Mouse (Mus musculus) left cerebral cortex, postnatal 25 days (tissue): ENCODE data around the gene Fam13a. TPM values are rescaled to one million over a fixed set of nuclear protein-coding genes. Genes with fewer than 3 reads are reported as not detected.

ENCODE experiments used
- DNase-seq, 2 experiments: peaks; one replicate each; pipeline ENCODE4 v3.0.0; 2022; ENCODE audit warnings: low spot score in 2 of 2, mixed read lengths in 1 of 2
- intact Hi-C: fragments of 180-260 bp; cut with DNase I; formaldehyde crosslinking; loops from one replicate; pipeline ENCODE4 v1.15.1; 2025
- total RNA-seq, 2 experiments: library from RNA; stranded (reverse); gene quantifications; 2 replicates each; pipeline ENCODE4 v1.2.3; 2021

Fam13a gene
- total RNA-seq, result 10 to 100 TPM; 12.0 to 12.1 TPM

GRCm38 (mm10) chr6:59024164-59024724 lies at the start of gene Fam13a:
Gene Fam13a, minus strand, starts transcription at chr6:59024549.
- intact Hi-C loops, result loop anchor here (5.0 kb wide), 1 partner anchor 192 kb away; the partner anchor contains the start of gene Herc3
- DNase-seq, result peak; percentile 86 to 92

- intact Hi-C loops, result no loop called here
- no peak for DNase-seq
Measured at GRCm38 (mm10) chr6:59072096-59073060, 48.0 kb upstream of the Fam13a start.

- intact Hi-C loops, result no loop called here
- DNase-seq, result no peak
Measured at GRCm38 (mm10) chr6:59071691-59072090, 47.3 kb upstream of the Fam13a start.

GRCm38 (mm10) chr6:59068187-59068586 lies 43.8 kb upstream of the Fam13a start:
- DNase-seq, result no peak
- intact Hi-C loops, result no loop called here

- DNase-seq, result no peak
Measured at GRCm38 (mm10) chr6:59064440-59064839, 40.1 kb upstream of the Fam13a start.

GRCm38 (mm10) chr6:59053232-59053631 lies 28.9 kb upstream of the Fam13a start:
- no peak for DNase-seq
- intact Hi-C loops, result no loop called here

More at GRCm38 (mm10) chr6:59064440-59064839, 40.1 kb upstream of the Fam13a start:
- intact Hi-C loops, result no loop called here

- no peak for DNase-seq
- intact Hi-C loops, result no loop called here
Measured at GRCm38 (mm10) chr6:59039719-59040118, 15.4 kb upstream of the Fam13a start.

- intact Hi-C loops, result no loop called here
Measured at GRCm38 (mm10) chr6:59032748-59033147, 8.4 kb upstream of the Fam13a start.

GRCm38 (mm10) chr6:59031539-59031938 lies 7.2 kb upstream of the Fam13a start:
- no peak for DNase-seq
- intact Hi-C loops, result no loop called here

More at GRCm38 (mm10) chr6:59032748-59033147, 8.4 kb upstream of the Fam13a start:
- no peak for DNase-seq

GRCm38 (mm10) chr6:59030667-59031066 lies 6.3 kb upstream of the Fam13a start:
- intact Hi-C loops, result no loop called here

GRCm38 (mm10) chr6:59030037-59030436 lies 5.7 kb upstream of the Fam13a start:
- DNase-seq, result no peak
- intact Hi-C loops, result no loop called here

More at GRCm38 (mm10) chr6:59030667-59031066, 6.3 kb upstream of the Fam13a start:
- no peak for DNase-seq

GRCm38 (mm10) chr6:59028871-59029270 lies 4.5 kb upstream of the Fam13a start:
- intact Hi-C loops, result no loop called here
- no peak for DNase-seq

GRCm38 (mm10) chr6:59024806-59025205 lies 457 bp upstream of the Fam13a start:
- intact Hi-C loops, result loop anchor here (5.0 kb wide), 1 partner anchor 193 kb away; the partner anchor contains the start of gene Herc3
- no peak for DNase-seq

- DNase-seq, result no peak
- intact Hi-C loops, result loop anchor here (2.0 to 5.0 kb wide), 2 partner anchors 157 to 191 kb away; partner anchors contain the start of gene Herc3
Measured at GRCm38 (mm10) chr6:59023455-59024163, 740 bp downstream of the Fam13a start.

- intact Hi-C loops, result loop anchor here (2.0 to 5.0 kb wide), 2 partner anchors 158 to 190 kb away; partner anchors contain the start of gene Herc3
- no peak for DNase-seq
Measured at GRCm38 (mm10) chr6:59022621-59023020, 1.7 kb downstream of the Fam13a start.

- intact Hi-C loops, result loop anchor here (5.0 kb wide), 1 partner anchor 188 kb away; the partner anchor contains the start of gene Herc3
- DNase-seq, result peak in 1 of 2 experiments; percentile 23
Measured at GRCm38 (mm10) chr6:59020346-59020745, 4.0 kb downstream of the Fam13a start.

GRCm38 (mm10) chr6:59019847-59020246 lies 4.5 kb downstream of the Fam13a start:
- DNase-seq, result no peak
- intact Hi-C loops, result loop anchor here (5.0 kb wide), 1 partner anchor 188 kb away; the partner anchor contains the start of gene Herc3

GRCm38 (mm10) chr6:59016336-59016832 lies 8.0 kb downstream of the Fam13a start:
- intact Hi-C loops, result no loop called here
- DNase-seq, result no peak

GRCm38 (mm10) chr6:59014760-59015159 lies 9.6 kb downstream of the Fam13a start:
- DNase-seq, result no peak
- intact Hi-C loops, result no loop called here
